Mouse (Mus musculus): ENCODE results near the gene Ifitm7.

Ifitm7 gene

DNA sequence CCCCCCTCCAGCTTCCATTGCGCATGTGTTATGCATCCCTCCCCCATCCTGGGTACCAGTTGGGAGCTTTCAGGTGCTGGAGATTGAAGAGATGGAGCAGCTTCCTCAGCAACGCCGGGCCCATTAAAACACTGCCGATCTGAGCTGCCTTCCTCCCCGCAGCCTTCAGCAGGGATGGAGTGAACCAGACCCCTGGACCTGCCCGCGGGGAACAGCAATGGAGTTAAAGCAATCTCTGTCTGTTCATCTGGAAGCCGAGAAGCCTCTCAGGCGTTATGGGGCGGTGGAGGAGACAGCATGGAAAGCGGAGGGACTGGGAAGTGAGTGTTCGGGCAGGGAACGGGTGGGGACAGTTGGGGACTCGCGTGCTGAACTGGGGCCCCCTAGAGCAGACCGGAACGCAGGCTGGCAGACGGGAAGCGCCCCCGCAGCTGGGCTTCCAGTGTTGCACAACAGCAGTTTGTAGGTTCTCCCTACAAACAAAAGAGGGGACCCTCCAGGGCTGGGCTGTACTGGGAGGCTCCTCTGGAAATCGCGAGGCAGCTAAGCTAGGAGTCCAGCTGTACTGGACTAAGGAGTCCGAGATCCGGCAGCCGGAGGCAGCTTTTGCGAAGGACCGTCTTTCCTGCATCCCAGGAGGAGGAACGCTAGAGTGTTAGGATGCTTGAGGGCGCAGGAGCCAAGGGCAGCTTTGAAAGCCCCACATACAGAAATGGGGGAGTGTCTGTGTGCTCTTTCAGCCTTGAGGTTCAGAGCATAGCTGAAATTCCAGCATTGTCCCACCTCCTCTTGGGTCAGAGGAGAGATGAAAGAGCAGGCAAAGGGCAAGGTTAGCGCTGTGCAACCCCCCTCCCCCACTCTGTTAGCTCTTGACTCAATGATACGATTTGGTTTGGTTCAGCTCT, at the start of gene Ifitm7, which contains the start of gene 2900011O08Rik:
Ifitm7 (minus strand) TSS at position 315 of the 905 bp plus-strand sequence.
2900011O08Rik (plus strand) TSS at position 31 of the 905 bp plus-strand sequence.
- no peak for DNase-seq (ENCODE audit: low spot score in 2 of 2)

DNA sequence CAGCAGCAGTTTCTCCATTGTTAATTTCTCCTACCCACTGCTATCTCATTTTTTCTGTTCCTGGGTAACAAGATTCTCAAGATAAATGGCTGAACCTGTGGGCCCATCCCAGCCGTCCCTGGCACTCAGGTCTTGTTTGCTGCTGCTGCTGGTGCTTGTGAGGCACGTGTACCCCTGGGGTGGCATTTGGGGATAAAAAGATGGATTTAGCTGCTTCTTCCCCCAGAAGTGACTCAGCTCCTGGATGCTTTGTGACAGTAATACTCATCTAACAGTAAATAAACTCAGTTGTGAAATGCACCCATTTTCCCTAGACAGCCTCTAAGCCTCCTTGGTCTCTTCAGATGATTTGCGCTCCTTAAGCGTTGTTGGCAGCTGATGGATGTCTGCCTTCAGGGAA, 46.4 kb upstream of the Ifitm7 start:
- DNase-seq (ENCODE audit: low spot score in 2 of 2), result peak in 1 of 2 experiments; percentile 40

DNA sequence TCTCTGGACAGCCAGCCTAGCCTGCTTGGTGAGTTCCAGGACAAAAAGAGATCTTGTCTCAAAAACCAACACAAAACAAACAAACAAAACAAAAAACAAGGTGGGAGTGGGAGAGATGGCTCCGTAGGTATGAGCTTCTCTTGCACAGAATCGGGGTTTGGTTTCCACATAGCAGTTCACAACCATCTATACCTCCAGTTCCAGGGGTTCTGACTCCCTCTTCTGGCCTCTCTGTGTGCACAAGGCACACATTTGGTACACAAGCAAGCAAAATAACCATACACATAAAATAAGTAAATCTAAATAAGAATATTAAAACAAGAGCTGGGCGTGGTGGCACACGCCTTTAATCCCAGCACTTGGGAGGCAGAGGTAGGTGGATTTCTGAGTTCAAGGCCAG, 44.0 kb upstream of the Ifitm7 start:
- no peak for DNase-seq (ENCODE audit: low spot score in 2 of 2)

DNA sequence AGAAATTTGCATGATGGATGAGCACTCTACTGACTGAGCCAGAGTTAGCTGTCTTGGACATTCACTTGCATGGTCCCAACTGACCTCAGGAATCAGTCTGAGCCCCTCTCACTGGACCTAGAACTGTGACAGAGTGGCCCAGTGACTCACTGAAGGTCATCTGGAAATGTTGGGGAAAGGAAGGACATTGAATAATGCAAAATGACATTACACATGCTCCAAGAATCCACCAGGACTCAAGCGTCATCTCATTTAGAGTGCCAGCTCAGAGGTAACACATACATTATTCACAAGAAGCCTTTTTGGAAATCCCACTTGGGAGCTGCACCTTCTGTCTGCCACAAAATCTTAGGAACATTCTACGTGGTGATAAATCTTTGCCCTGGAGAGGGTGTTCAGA, 43.2 kb upstream of the Ifitm7 start:
- no peak for DNase-seq (ENCODE audit: low spot score in 2 of 2)

DNA sequence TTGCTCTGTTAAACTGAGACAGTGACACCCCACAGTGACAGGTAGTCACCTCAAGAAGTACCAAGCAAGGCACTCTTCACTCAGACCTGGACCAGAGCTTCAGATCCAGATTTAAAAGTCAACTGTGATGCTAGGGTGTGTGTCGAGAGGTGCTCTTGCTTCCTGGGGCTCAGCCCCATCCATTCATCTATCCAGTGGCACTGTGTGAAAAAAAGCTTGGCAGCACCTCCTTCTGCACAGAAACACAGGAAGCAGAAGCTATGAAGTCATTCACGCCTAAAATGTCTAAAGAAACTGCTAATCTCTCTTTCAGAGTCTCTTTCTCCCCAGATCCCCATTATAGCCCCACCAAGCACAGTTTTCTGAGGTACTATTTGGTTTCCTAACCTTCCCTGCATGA, 42.4 kb upstream of the Ifitm7 start:
- no peak for DNase-seq (ENCODE audit: low spot score in 2 of 2)

DNA sequence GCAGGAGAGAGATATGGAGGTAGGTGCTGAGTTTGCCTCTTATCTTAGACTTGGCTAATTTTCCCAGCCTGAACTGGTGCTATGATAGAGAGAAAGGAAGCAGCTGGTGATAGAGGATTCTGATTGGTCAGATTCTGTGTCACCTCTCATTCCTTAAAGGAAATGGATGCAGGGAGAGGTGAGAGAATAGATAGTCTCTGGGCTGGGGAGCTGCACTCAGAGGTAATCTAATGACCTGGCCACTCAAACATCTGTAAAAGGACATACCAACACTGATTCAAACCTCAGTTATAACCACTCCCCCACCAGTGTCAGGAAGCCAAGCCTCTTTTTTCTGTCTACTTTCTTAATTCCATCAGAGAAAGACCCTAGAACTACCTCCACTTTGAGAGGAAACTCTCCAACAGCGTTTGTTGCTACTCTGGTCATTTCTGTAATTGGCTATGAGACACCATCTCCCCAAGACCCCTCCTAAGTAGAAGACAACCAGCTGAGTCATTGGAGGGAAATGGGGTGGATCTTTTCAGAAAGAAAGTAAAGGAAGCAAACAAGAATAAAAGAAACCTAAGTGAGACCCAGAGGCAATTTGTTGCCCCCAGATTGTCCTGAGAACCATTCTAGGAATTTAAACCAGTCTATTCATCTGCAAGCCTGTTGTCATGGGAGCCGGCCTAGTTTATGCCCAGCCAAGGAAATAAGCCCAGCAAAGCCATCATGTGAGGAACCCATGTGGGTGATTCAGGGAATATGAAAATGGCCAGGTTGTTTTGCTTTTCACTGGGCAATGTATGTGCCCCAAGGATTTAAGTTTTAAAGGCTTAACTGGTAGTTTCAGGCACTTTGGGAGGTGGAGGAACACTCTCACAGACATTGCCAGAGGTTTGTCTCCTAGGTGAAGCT, 38.7 kb upstream of the Ifitm7 start:
- DNase-seq (ENCODE audit: low spot score in 2 of 2), result peak in 1 of 2 experiments; percentile 16

DNA sequence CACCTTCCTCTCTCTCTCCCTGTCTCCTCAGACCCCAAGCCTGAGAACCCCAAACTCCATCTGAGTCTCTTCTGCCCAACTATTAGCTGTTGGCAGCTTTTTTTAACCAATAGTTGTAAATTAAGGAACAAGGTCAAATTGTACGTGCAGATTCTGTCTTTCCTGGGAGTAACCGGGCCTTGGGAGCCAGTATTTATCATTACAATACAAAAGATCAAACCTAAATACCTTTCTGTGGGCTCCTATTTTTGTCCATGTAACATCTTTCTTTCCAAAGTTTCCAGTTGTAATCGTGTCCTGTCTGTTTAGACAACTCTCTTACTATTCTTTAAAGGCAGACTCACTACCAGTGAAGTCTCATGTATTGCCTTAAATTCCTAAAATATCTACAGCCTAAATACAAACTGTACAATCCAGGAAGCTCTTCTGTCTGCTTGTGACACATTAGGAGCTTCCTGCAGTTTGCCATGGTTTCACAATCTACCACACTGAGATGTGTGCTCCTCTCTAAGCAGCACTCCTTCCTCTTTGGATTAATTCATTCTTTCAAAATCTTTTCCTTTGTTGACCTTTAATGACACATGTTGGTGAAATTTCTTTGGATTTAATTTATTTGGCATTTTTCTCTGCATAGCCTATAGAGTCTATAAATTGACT, 34.6 kb upstream of the Ifitm7 start:
- no peak for DNase-seq (ENCODE audit: low spot score in 2 of 2)

DNA sequence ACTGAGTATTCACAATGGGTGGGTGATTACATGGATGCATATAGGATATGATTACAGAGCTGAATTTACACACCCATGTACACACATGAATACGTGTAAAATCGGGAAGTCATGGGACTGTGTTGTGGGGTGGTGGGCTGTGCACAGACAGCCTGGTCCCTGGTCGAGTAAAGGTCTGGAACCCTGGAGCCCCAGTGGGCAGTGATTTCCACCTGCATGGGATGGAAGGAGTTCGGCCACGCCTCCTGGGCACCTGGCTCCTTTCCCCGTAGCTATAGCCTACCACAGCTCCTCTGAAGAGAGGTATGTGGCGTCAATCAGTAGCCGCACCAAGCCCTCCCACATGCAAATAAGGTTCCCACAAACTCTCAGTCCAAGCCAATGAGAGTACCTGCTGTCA, 30.6 kb upstream of the Ifitm7 start:
- DNase-seq (ENCODE audit: low spot score in 2 of 2), result peak in 1 of 2 experiments; percentile 52

DNA sequence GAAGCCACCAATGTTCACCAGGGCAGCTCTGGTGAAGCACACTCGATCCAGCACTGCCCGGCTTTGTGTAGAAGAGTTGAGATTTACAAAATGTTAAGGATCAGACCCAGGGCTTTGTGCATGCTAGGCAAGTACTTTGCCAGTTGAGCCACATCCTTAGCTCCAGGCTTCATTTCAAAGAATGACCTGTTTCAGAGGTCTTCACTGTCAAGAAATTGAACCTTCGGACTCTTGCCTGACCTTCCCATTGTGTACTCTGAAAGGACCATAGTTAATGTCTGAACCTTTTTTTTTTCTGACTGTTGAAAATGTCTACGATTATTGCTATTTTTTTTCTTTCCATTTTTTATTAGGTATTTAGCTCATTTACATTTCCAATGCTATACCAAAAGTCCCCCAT, 23.3 kb upstream of the Ifitm7 start:
- no peak for DNase-seq (ENCODE audit: low spot score in 2 of 2)

DNA sequence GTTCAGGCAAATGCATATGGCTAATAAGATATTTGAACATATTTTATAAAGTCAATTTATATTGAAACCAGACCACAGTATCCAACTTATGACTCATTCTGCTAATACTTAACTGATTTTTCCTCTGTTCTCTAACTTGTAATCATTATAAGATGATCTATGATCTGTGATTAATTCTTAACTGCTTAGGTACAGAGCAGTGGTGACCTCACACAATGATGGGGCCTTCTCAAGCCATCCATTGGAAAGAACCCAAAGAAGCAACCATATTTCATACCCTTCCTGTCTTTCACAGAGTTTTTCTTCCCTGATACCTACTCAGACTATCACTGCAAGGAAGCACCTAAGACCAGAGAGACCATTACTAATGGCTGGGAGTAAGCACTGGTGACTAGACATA, 22.0 kb upstream of the Ifitm7 start:
- DNase-seq (ENCODE audit: low spot score in 2 of 2), result no peak

DNA sequence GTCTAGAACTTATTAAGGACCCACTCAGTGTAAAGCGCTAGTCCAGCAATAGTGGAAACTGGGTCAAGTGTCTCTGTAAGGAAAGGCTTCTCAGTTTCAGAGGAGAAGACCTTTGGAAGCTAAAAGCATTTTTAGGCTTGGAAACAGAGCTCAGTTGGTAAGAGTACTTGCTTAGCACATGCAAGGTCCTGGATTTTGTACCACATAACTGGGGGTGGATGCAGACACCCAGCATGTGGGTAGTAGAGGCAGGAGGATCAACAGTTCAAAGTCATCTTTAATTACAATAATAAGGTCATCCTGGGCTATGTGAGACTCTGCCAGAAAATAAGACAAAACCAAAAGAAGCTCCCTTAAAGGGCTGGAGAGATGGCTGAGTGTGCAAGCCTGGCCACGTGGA, 21.4 kb upstream of the Ifitm7 start:
- DNase-seq (ENCODE audit: low spot score in 2 of 2), result no peak

DNA sequence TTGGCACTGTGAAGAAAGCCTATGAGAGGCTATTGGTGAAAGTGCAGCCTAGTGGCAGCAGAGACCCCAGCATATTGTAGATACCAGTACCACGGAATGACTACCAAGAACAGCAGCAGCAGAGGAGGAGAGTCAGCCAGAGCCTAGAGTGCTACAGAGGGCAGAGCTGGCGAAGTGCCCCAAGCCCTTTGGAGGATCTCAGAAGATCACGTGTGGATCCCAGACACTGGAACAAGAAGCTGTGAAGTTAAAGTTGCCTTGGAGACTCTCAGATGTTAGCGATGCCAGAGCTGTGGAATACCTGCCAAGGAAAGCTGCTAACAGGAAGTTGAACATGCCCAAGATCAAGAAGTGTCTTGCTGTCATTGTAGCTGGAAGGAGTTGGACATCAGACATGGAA, 18.6 kb upstream of the Ifitm7 start:
- DNase-seq (ENCODE audit: low spot score in 2 of 2), result no peak

DNA sequence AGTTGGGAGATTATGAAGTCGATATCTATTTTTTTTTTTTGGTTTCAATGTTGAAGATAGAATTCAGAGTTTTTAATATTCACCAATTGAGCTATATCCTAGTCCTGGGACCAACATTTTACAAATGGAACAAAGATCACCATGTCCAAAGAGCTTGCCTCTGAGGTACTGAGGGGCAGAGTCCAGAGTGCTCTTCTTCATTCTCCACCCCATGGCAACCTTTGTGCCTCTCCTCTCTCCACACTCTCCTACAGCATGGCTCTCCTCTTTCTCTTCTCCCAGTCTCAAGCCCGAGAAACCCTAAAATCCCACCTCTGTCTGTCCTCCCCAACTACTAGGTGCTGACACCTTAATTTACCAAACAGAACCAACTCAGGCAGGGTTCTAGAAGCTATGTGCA, 18.0 kb upstream of the Ifitm7 start:
- no peak for DNase-seq (ENCODE audit: low spot score in 2 of 2)

DNA sequence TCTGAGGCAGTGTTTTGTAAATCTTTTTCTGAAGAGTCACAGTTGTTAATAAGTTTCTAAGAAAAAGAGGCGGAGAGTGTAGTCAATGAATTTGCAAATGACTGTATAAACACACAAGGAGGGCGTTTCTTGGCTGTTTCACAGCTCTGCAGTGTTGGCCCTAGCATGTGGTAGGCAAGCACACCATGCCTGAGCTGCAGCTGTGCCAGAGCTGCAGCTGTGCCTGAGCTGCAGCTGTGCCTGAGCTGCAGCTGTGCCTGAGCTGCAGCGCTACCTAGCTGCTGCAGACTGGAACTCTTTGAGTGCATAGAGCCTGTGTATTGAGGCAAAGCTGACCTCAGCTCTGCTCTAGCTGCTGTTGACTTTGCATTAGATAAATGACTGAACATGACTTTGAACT, 17.5 kb upstream of the Ifitm7 start:
- no peak for DNase-seq (ENCODE audit: low spot score in 2 of 2)

DNA sequence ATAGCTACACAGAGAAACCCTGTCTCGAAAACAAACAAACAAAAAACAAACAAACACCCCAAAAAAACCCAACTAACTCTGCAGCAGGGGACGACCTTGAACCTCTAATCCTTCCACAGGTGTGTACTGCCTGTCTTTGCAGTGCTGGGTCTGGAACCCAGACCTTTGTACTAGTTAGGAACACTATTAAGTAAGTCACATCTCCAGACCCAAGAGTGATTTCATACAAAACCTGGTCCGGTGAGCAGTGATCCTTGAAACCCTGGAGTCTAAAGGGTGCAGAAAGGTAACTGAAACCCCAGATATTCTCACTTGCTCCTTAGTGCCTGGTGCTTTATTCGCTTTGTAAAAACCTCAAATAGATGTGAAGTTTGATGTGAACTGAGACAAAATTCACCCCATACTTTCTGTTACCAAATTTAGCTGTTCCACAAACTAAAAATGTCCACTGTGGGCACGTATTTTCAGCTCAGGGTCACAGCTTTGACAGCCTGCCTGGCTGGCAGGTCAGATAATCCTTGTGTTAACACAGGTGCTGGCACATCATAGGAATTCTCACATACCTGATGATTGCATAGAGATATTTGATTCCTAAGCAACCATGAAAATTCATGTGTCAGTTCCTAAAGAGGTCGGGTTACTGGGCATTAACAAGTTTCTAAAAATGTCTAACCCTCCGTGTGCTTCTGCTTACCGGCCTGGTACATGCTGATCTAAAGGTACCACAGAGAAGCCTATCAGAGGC, 16.9 kb upstream of the Ifitm7 start:
- DNase-seq (ENCODE audit: low spot score in 2 of 2), result no peak

DNA sequence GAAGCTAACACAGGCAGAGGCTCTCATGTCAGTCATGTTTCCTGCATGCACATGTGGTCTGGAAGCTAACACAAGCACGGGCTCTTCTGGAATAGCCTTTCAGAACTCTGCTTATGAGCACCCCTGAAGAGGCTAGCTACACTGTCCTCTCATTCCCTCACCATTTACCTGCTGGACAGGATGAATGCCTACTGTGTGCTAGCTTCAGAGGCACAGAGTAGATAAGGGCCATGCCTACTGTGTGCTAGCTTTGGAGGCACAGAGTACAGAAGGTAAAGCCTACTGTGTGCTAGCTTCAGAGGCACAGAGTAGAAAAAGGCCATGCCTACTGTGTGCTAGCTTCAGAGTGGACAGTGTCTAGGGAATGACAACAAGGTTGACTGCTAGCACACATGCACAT, 7.8 kb upstream of the Ifitm7 start:
- DNase-seq (ENCODE audit: low spot score in 2 of 2), result no peak

DNA sequence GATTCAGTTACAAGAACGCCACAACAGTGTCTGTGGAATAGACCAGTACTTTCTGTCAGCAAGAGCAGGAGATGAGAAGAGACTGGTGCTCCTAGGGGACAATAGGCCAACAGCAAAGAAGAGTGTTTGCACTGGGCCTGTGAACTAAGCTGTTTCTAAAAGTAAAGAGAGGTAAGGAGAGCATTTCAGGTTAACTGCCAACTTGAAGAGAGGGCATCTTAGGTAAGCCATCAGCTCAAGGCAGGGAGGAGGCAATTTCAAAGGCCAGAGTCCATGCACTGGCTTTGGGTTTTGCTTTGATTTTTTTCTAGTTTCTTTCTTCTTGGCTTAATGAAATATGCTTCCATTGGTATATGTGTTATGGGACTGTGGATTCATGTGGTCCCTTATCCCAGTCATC, 7.4 kb upstream of the Ifitm7 start:
- DNase-seq (ENCODE audit: low spot score in 2 of 2), result no peak

DNA sequence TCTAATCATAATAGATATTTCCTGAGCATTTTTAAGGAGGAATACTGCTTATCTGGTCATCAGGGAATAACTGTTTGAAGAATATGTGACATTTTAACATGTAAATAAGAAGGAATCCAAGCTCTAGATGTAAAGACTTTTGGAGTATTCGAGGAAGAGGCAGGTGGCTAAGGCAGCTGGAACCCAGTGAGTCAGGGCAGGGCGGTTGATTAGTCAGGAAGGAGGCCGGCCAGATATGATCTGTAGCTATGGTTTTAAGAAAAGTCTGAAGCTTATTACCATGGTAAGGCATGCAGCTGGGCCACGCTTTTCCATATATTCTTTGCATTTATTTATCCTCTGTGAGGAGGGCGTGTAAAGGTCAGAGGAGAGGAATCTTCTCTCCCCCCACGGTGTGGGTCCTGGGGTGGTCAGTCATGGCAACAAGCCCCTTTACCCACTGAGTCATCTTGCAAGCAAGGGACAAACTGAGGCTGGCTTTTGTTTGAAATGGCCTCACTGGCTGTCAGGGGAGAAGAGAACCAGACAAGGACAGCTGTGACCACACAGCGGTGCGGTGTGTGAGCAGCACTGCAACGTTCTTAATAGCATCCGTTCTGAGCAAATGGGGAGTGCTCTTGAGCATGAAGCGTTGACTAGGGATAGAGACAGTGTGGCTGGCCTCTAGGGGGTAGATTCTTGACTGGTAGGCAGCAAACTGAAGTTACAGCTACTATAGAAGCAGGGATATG, 6.0 kb upstream of the Ifitm7 start:
- DNase-seq (ENCODE audit: low spot score in 2 of 2), result no peak

DNA sequence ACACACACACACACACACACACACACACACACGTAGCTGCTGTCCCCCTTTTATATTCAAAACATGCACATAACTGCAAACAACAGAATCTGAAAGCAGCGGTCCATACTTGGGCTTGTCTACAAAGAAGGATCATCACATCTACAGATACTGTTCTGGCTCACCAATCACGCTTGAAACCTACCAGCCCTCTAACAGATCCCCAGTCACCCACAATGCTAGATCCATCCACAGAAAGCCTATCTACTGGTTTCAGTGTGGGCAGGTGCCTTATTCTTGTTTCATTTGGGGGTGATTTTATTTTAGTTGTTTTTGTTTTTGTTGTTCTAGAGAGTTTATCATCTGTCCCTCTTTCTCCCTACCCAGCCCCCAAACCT, 503 bp downstream of the Ifitm7 start:
- DNase-seq (ENCODE audit: low spot score in 2 of 2), result no peak

DNA sequence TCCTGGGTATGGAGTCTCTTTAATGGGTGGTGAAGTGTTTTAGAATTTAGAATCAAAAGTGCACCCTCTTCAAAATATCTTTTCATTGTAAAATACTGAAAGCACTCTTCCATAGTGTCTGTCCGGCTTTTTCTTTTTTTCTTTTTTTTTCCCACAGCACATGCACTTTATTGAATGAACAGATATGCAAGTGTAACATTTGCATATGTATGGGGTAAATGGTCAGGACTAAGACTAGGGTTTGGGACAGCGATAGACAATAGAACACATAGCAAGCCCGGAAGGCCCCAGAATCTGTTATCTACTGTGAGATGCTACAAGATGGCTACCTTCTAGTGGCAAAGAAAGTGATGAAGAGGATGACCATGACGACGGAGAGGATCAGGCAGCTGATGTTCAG, 3.5 kb downstream of the Ifitm7 start:
- DNase-seq (ENCODE audit: low spot score in 2 of 2), result no peak

DNA sequence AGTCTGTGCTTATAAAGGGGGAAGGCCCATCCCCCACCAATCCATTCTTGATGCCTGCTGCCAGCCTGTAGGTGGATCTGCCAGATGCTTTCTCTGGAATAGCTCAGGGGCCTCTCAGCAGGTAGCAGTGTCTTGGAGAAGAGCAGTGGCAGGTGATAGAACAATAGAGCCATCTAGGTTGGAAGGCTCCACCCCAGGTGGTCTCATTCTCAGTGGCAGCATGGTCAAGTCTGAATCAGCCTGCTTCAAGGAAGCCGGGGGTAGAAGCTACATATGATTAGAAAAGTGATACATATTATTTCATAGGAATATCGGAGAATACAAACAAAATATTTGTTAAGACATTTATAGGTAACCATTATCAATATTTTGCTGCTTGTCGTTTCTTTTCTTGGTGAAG, 5.0 kb downstream of the Ifitm7 start:
- peak in 1 of 2 experiments; percentile 36 for DNase-seq (ENCODE audit: low spot score in 2 of 2)

Measured in urinary bladder, postnatal 4 days (tissue).